Mouse (Mus musculus) right cerebral cortex, adult 18-20 months (tissue): ENCODE data around the gene Mylk.

Experiments
- DNase-seq: peaks from one replicate; pipeline ENCODE4 v3.0.0; 2022; ENCODE audit warnings: mixed read lengths

Mylk gene

DNA sequence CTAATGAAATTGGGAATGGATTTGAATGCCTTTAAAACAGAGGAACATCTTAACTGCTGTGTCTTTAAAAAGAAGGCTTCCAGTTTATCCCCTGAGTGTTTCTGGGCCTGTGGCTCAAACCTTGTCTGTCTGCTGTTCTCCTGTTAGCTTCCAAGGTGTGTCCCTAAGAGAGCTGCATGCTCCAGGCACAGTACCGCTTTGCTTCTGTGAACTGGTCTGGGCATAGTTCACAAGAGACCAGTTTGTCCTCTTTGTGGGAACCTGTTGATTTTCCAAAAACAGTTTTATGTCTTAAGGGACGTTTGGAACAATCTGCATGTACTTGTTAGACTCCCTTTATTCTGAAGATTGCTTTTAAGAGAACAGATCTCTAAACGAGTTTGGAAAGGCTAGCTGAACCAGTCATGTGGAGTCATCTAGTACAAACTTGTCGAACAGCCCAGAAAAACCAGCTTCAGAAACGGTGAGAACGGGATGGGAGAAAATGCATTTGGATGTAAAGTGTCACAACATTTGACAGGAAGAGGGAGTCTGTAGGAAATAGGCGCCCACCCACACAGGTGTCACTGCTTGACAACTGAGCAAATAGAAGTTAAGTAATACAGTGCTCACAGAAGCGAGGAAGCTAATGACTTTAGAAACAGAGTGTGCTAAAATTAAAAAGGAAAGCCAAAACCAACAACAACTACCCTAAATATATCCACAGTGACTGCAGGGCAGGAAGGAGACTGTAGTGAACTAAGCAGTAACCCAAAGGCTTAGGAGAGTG lies 289.0 kb downstream of the Mylk start:
- DNase-seq, result peak; percentile 31

DNA sequence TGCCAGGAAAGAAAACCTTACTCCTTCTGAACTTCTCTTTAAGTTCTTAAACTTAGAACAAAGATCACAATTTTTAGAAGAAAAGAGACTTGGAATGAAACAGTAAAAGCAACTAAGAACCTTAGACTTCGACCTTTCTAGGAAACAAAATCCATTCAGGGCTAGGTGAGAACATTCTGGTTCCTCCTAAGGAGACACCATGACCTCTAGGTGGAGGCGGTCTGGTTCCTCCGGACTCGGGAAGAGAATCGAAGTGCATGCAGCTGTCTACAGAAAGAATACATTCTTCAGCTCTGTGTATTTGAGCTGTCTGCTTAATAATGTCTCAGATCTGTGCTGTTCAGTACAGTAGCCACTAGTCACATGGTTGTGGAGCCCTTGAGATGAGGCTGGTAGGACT lies 290.0 kb downstream of the Mylk start:
- no peak for DNase-seq

DNA sequence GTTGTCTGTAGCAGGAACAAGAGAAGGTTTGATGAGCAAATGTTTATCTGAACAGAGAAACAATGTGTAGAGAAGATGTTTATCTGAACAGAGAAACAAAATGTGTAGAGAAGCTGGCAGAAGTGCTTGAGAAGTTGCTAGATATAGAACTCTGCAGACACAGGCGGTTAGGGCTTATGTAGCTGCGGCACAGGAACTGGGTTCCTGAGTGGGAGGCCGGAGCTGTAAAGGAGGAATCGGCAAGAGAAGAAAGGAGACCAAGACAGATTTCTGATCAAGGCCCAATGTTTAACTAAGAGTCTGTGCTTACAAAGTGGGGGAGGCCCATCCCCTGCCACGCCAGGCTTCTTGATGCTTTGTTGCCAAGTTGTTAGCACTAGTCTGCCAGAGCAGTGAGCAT lies 291.7 kb downstream of the Mylk start:
- peak; percentile 49 for DNase-seq

DNA sequence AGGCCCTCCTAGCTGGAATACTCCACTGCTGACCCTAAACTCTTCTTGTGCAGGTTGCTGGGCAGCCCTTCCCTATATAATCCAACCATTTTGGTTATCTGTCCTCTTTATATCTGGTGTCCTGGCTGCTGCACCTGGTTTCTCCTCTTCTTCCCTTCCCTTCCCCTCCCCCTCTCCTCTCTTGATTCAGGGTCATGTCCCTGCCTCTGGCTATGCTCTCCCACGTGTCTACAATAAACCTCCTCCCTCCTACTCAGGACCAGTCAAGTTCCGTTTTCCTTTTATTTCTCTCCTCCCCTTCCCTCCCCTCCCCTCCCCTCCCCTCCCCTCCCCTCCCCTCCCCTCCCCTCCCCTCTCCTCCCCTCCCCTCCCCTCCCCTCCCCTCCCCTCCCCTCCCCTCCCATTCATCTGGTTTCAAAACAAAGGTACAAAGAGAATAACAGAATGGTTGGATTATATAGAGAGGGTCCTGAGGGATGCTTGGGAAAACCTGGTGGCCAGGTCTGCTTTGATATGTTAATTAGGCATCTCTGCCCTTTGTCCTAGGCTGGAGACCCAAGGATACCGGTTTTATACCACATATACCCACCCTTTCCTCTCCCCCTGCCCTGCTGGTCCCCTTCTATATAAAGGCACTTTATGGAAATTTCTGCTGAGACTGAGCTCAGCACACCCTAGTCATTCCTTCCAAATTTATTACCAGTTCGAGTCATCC lies 293.5 kb downstream of the Mylk start:
- DNase-seq, result no peak

DNA sequence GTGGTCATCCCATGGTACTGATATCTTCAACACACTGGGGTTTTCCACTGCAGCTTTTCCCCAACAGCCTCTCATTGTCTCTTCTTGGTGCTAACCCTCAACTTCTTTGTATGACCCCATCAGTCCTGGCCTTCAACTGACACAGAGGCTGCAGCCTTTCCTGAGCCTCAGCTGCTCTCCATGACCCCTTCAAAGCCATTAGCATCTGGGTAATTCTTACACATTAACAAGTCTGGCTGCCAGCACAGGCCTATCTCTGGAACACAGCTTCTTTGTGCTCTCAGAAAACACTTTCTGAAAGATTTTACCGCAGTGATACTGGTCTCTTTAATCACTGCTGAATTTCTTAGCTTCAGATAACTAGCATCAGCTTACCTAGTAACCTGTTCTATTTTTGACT lies 295.1 kb downstream of the Mylk start:
- no peak for DNase-seq

DNA sequence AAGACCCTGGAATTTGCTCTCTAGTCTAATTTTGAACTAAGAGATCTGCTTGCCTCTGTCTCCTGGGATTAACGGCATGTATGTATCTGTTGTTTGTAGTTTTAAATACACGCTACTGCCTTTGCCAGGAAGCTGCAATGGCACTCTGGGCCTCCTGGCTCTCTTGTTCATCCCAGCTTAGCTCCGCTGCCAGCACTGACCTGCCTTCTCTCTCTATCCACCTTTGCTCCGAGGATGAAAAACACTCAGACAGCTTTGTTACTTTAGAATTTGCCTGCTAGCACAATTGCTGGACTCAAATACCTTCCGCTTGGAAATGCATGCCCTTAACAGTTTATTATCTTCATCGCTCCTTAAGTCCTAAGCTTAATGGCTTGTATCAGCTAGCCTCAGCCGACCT lies 296.0 kb downstream of the Mylk start:
- DNase-seq, result no peak

DNA sequence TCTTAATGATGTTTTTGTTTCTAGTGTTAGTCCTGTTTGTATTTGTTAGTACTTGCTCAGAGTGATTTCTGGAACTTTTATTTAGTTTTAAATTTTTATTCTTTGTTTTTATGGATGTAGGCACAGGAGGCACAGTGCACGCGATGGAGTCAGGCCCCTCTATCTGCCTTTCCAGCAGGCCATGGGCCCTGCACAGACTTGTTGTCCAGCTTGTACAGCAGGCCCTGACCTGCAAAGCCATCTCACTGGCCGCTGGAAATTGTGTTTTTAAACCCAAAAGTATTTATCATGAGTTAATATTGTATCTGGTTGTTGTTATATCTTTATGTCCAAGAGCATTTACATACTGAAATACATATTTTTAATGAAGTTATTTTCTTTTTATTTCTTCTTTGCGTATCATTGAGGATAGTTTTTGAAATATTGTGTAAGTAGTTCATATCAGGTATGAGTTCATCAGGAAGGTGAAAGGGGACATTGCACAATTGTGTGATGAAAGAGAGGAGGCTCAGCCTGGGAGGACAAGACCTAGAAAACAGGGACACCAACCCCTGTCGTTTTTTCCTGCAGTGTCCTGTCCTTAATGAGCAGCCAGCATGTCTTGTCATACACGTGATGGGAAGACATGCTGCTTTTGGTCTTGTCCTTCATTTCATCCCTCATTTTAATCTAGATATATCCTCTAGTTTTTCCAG lies 301.2 kb downstream of the Mylk start:
- no peak for DNase-seq

DNA sequence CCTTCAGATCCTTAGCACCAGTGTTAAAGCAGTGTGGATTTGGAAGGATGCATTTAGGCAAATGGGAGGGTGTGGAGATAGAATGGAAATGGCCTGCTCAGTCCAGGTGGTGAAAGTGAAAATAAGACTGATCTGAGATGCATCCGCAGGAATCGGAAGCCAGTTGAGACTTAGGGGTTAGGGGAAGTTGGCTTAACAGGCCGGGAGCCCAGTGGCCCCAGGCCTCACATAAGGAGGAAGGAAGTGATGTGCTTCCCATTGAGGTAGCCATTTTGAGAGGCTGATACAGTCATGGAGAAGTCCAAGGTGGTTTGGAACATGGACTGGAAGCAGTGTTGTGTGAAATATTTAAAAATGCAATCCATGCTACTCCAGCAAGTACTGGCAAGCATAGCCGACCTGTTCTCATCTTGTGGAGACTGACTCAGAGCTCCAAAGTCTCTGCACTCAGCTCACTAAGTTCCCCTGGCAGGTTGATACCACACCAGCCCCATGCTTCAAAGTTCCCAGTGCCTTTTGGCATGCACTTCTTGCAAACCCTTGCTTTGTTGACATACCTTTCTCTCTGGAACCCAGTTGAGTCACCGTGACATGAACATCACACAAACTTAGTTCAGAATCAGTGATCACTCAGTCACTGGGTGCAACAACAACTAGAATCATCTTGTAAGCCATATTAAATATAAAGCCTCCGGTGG lies 302.4 kb downstream of the Mylk start:
- no peak for DNase-seq

DNA sequence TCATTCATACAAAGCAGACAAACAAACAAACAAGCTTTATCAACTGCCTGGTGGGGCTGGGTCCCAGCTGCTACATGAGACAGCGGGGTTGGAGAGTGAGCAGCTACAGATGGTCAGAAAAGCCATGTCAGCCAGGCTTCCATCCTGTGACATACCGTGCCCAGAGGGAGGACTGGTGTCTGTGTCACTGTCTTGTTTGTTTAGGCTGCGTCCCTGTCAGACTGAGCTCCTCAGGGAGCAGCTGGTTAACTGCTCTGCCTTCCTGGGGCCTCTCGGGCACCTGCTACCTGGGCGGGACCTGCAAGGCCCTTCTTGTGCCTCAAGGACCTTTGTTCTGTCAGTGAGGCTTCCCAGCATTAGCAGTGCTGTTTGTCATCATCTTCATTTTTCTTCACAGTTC lies 306.1 kb downstream of the Mylk start:
- DNase-seq, result no peak
